Mouse (Mus musculus): ENCODE data around the gene Prss38.

Prss38 gene

DNA sequence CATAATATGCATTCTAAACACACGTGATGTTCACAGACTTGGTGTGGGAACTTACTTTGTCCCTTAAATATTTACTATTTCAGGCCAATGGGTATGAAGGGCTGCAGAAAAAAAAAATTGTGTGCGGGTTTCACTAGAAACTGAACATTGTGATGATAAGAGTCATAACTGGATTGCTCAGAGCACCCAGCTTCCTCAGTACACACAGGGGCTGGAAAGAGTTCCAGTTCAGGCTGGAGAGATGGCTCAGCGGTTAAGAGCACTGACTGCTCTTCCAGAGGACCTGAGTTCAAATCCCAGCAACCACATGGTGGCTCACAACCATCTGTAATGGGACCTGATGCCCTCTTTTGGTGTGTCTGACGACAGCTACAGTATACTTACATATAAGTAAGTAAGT lies 7.5 kb downstream of the Prss38 start:
- 89% methylated on average over 4 of the region's 4 CpGs for WGBS

DNA sequence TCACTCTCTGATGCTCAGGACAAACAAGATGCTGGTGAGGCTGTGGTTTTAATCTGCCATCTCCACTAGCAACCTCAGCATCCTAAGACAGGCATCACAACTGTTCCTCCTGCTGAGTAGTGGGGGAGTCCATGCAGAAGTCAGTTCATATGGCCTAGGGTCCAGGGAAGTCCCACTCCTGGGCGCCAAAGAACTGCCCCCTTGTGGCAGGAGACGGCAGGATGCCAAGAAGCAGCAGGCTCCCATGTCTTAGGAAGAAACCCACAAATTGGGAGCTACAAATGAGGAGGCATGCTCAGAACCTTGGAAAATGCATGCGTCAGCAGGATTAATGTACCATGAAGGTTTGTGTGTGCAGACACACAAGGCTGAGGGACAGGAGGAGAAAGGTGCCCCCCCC lies 8.8 kb downstream of the Prss38 start:
- 34% methylated on average over 3 of the region's 3 CpGs for WGBS

DNA sequence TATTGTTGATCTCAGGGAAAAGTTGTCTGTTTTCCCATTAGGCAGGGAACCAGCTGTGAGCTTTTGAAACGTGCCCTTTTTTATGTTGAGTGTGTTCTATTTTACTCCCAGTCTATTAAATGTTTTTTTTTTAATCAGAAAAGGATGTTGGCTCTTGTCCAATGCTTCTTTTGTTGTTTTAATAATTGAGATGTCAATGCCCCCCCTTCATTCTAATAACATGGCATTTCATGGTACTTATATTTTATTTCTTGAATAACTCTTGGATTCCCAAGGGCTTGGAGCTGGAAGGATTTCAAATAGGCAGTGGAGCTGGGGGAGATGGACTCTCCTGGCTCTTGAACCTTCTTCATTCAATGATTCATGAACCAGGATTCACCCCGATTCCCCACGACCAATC lies 9.4 kb downstream of the Prss38 start:
- WGBS, result 60% methylated on average over 3 of the region's 3 CpGs

DNA sequence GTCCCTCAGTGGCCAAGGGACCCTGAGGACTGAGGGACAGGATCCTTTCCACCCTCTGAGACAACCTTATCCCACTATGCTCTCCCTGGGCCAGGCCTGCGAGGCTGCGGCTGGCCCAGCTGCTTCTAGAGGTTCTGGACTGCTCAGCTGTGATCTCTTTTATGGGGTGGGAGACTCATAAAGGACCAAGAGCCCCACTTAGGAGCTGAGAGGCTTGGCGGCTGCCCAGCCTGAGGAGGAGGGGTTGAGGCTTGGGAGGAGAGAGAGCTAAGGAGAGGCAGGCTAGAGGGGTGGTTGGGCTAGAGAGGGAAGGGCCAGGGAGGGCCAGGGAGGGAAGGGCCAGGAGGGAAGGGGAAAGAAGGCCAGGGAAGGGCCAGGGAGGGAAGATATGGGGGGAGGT lies 11.0 kb downstream of the Prss38 start:
- 81% methylated on average over 3 of the region's 3 CpGs for WGBS

DNA sequence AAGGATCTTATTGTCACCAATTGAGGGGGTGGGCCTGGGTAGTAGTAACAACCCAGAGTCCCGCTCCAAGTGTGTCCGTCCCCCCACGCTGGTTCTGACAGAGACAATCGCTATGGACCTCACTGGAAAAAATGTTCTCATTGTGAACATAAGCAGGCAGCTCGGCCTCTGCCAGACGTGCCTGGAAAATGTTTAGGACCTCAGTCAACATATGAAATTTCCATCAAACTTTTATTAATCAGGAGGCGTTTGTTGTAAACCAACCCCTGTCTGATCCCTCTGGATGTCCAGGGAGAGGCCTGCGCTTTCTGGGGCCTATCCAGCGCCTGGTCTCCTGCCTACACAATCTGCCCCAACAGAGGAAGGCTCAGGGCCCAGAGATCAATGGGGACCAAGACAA lies 11.4 kb downstream of the Prss38 start:
- WGBS, result 92% methylated on average over 9 of the region's 9 CpGs

DNA sequence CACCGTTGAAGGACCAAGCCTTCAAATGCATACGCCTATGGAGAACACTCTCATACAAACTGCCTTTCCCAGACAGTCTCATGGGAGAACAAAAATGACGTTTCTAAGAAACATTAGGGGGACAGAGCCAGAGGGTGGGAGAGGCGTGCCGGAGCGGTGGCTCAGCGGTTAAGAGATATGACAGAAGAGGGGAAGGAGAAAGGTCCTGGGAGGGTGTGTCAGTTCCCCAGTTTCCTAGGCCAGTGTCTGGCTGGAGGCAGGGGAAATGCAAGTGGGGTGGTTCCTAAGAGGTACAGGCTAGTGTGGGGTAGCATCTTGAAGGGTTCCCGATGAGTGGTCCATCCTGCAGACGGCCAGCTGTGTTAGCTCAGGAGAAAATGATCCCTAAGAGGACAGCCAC lies 14.2 kb downstream of the Prss38 start:
- 91% methylated on average over 9 of the region's 9 CpGs for WGBS

DNA sequence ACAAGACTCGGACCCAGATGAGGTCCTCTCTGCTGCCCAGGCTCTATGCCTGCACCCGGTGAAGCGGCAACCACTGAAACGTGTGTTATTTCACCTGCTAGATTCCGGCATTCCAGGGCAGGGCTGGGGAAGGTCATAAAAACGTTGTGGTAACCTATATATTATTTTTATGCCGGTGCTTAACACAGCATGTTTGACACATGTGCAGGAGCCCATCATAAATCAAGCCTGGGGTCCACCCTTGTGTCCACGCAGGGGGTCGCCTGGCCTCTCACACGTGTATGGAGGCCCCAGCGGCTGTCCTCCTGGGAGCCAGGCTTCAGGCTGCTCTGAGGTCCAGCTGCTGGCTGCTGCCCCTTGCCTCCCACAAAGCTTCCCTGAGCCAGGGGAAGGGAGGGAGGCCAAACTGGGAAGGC lies 18.6 kb downstream of the Prss38 start:
- 75% methylated on average over 11 of the region's 11 CpGs for WGBS

DNA sequence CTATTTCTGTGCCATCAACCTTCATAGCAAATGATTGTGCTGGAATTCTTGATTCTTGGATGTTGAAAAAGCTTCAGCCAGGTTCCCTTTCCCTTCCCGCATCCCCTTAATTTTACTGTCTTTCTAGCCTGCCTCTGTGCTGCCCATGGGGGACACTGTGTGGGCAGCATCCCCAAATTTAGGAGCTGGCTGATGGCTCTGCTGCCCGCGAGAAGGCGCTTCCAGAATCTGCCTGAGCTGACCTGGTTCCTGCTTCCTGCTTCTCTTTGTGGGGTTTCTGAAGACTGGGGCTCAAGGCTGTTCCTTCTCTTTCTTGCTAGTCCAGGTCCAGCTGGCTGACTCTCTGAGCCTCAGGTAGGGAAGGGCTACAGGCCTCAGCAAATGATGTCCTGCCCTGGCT lies 20.7 kb downstream of the Prss38 start:
- 45% methylated on average over 4 of the region's 4 CpGs for WGBS

DNA sequence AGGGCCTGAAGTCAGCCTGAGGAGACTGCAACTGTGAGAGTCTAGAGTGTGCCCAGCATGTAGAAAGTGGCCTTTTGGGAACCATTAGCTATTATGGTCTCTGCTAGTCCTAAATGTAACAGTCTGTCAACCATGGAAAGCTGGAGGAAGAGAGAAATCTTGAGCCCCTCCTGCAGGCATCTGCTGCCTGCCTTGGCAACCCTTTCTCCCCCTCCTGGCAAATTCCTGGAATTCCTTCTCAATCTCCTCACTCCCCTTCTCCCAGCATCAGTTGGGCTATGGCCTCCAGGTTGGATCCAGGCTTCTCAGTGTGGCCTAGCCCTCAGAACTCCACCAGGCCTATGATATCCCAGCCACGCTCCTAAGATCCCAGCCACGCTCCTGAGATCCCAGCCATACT lies 25.1 kb downstream of the Prss38 start:
- WGBS, result 98% methylated on average over 2 of the region's 2 CpGs

DNA sequence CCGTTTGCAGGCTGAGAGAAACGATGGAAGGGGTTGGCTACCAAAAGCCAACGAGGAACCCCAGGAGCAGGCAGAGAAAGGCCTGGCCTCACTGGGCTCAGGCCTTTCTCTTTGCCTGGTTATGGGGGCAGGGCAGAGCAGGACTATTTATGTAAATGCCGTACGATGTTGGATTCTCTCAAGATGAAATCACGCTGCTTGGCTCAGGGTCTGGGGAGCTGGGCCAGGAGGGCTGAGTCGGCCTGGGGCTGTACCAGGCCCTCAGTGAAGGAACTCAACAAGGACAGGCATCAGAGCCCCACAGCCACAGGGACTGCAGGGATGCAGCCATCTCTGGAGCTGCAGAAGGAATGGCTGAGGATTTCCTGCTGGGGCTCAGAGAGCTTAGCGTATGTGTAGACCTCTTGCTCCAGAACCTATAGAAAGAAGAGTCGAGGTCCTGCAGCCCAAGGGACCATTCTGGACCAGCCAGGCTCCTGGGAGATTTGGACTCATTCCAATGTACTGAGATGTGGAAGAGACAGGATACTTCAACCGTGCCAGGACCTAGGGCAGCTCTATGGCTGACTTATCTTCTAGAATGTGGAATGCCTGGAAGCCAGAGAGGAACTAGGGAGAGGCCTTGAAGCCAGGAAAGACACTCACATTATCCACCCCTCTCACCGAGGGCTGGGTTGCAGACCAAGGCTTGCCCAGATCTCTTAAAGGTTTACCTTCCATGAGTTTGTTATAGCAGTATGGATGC lies 29.1 kb downstream of the Prss38 start:
- WGBS, result 48% methylated on average over 11 of the region's 11 CpGs

DNA sequence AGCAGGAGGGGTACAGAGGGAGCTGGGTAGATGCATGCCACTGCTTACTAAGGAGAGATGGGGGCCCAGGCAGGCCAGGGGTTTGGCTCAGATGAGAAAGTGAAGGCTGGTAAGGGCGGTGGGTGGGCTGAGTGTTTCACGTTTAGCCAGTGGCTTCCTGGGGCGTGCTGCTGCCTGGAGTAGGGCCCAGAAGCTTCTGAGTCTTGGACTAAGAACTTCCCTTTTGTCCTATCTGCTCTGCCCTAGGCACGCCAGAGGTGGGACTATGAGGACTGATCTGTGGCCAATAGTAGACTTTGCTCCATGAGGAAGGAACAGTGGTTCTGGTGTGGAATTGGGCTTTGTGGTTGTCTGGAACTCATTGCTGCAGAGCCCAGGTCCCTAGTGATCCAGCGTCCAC lies 32.5 kb downstream of the Prss38 start:
- 70% methylated on average over 5 of the region's 5 CpGs for WGBS

DNA sequence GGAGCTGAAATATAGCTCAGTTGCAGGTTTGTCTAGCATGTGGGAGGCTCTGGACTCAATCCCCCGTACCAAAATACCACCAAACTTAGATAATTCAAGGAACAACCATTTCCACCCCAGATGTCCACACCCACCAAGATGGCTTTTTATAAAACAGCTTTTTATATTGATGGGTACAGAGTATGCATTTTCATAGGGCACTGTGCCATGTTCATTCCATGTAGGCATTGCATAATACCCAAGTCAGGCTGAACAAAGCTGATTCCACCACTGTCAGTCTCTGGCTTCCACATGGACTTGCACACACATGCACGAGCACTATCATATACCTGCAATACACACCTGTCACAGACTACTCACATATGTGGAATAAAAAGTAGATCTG lies 36.7 kb downstream of the Prss38 start:
- 49% methylated on average over 2 of the region's 2 CpGs for WGBS

DNA sequence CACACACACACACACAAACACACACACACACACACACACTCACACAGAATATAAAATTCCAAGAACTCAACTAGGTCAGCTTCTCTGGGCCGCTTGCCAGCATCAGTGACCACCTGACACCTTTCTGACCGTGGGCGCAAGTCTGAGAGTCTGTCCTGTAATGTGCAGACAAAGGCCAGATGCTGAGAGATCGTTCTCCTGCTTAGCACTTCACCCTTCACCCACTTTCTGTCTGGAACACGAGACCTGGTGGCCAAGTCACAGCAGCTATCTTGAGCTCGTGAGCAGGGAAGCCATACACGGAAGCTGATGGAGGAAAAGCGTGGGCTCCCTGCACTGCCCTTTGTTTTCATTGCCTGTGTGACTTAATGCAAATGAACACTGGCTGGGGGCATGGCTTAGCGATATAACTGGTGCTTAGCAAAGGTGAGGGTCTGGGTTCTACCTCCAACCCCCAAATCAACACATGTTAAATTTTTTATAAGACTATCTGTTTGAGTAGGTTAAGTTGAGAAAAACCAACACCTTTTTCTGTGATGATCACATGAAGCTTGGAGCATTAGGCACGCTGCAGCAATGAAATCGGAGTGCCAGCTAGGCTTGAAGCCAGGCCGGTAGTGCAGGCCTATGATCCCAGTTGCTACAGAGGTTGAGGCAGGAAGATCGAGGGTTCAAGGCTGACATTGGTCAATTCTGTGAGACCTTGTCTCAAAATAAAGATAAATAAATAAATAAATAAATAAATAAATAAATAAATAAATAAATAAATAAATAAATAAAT lies 37.3 kb downstream of the Prss38 start:
- WGBS, result 40% methylated on average over 13 of the region's 13 CpGs

DNA sequence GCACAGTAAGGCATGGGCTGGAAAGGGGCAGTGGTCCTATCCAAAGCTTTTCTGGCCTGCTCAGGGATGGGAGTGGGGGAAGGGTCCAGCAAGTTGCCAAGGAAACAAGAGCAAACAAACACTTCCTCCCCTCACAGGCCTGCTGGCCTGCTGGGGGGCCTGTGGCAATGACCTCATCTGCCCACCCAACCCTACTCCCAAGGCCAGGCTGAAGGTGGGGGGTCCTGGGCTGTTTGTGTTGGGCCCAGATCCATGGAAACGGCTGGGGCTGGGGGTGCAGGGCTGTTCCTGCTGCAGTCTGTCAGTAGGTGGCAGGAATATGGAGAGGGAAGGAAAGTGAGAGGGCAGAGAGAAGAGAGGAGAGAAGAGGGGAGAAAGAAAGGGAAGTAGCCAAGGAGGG lies 39.1 kb downstream of the Prss38 start:
- 9% methylated on average over 1 of the region's 1 CpGs for WGBS

DNA sequence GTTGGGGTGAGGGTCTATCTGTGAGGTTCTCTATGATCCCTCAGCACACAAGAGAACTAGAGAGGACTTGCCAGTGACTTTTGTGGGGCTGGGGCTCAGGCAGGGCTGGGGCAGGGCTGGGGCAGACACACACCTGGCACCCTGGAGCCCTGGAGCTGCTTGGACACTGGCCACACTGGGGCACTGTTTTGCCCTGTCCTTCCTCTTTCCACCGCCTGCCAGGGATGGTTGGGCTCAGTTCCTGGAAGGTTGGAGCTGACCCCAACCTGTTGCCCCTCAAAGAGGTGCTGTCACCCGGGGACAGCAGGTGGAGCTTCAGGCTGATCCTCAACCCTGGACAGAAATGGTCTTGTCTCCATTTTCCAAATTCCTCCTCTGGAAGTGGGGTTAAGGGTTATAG lies 39.5 kb downstream of the Prss38 start:
- 56% methylated on average over 2 of the region's 2 CpGs for WGBS

DNA sequence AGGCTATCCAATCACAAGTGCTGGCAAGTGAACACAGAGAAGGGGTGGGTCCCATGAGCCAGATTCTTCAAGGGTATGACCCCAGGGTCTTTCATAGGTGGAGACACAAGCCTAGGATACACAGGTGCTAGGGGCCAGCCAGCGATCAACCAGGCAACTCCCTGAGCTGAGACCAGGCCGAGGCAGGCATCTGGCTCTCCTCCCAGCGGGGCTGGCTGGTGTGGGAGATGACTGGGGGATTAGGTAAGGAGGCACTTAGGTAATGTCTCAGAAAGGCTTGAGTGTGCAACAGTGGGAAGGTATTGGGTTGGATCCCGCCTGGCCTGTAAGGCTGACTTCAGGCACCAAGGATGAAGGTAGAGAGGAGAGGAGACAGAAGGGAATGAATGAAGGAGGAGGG lies 40.3 kb downstream of the Prss38 start:
- WGBS, result 63% methylated on average over 4 of the region's 4 CpGs

DNA sequence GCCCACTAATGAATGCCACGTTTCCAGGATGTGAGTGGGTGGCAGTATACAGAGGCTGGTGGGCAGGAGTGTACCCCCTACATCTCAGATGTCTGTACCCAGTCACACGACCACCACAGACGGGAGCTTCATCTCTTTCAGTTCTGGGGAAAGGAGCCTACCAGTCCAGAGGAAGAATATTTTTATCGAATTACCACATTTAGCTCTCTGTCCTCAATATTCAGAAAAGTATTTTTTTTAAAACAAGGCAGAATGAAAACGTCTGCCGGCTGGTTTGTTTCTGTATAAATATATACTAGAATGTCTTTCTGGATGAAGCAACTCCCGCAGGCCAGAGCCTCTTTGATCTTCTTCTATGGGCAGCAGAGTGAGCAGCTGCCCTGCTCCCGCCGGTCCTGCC lies 42.5 kb downstream of the Prss38 start:
- WGBS, result 27% methylated on average over 9 of the region's 9 CpGs

DNA sequence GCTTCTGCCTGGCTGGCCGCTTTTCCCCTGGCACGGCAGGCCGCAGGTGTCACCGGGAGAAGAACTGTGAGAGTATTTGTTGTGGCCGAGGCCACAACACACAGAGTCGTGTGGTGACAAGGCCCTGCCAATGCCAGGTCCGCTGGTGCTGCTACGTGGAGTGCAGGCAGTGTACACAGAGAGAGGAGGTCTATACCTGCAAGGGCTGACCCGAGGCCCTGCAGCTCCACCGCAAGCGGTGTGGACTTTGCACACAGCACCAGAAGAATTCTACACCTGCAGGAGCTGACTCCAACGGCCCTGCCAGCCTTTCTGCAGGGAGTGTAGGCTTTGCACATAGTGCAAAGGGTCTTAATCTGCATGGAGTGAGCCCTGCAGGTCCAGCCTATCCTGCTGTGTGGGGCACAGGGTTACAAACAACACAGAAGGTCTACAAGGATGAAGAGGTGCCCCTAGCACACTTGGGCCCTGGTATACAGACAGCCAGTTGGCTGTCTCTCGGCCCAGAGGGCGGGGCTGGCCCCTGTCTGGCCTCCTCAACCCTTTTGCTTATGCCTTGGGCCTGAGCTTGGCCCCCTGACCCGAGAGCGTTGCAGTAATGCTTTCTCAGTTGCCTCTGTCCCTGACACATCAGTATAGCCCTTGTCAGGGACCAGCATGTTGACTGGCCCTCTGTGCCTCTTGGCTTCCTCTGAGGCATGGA lies 44.1 kb downstream of the Prss38 start:
- 79% methylated on average over 16 of the region's 16 CpGs for WGBS

DNA sequence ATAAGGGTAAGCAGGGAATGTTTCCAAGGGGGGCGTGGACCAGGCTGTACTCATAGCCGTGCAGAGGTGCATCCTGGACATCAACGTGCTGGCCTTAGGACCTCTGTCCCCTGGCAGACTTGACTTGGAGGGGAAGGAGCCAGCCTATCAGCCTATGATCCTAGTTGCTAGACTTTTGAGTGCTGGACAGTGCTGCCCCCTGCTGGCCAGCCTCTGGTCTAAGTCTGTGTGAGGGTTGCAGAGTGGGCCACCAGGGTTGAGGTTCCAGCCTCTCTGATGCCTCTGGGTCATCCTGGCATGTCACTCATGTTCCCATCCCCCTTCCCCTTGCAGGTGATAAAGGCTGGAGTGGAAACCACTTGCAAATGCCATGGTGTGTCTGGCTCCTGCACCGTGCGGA lies 44.9 kb downstream of the Prss38 start:
- 56% methylated on average over 5 of the region's 5 CpGs for WGBS

DNA sequence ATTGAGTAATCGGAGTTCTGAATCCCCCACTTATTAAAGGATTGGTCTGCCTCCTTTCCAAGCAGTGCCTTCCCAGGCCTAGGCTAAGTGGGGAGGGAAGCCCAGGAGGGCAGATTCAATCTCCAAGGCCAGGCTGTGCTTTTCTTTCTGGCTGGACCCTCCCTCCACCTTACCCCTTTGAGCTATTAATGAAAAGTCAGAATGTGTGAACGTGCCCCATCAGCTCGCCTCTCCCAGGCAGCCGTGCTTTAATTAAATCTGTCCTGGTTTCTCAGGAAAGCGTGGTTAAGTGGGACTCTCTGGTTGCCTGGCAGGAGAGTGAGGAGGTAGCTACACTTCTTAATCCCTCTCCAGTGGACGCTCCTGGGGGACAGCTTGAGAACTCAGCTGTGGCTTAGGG lies 45.8 kb downstream of the Prss38 start:
- 33% methylated on average over 6 of the region's 6 CpGs for WGBS

DNA sequence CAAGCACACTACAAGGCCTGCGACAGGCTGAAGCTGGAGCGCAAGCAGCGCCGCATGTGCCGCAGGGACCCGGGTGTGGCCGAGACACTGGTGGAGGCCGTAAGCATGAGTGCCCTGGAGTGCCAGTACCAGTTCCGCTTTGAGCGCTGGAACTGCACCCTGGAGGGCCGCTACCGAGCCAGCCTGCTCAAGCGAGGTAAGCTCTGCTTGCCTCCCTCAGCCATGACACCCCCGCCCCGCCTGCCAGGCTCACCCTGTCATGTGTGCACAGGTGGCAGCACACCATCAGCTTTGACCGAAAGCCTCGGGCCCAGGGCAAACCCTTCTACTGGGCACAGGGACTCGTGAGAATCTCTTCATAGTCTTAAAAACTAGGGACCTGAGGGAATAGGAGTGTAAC lies 47.8 kb downstream of the Prss38 start:
- WGBS, result 86% methylated on average over 18 of the region's 18 CpGs

DNA sequence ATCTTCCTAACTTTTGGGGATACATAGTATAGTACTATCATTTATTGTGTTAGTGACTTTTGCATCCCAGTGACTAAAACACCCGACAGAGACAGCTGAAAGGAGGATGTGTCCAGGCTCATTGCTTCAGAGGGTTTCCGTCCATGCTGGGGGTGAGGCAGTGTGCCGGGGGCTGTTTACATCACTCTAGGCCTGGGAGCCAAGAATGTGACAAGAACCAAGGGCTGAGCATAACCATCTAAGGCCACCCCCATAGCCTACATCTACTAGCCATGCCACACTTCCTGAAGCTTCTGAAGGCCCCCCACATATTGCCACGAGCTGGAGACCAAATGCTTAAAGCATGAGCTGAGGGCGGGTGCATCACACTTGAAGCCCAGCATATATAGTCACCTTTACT lies 50.7 kb downstream of the Prss38 start:
- WGBS, result 64% methylated on average over 5 of the region's 5 CpGs

DNA sequence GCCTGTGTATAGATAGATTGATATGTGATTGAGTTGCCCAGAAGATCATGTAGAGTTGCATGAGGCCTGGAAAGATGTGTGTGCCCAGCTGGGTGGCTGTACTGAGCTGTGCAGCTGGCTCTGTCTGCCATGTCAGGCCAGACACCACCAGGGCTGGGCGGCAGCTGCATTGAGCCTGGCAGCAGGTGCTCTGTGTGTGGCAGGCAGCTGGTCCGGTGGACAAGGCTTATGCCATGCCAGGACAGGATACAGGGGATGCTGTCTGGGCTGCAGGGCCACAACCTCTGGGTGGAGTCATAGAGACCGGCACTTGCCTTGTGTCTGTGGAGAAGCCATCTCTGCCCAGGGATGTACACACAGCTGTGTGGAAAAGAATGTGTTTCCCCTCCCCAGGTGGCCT lies 52.5 kb downstream of the Prss38 start:
- 64% methylated on average over 3 of the region's 3 CpGs for WGBS

Measured in cerebral cortex, adult 2 months (tissue).